Mouse (Mus musculus) small intestine, adult 2 months (tissue): ENCODE results near the gene Urod. TPM values are rescaled to one million over a fixed set of nuclear protein-coding genes. Genes with fewer than 3 reads are reported as not detected.

Experiments used
- H3K27ac ChIP-seq: fragments of 200-500 bp; 2 replicates; pipeline ENCODE4 v1.5.1; 2012; ENCODE audit warnings: low read depth, low read length, control low read depth, inconsistent platforms; ENCODE audit not compliant: insufficient read depth
- H3K27me3 ChIP-seq: fragments of 200-500 bp; 2 replicates; pipeline ENCODE4 v1.6.1; 2012; ENCODE audit warnings: mild to moderate bottlenecking, moderate library complexity, low read length, inconsistent platforms; ENCODE audit not compliant: control insufficient read depth, insufficient read depth
- H3K36me3 ChIP-seq: fragments of 200-500 bp; 2 replicates; pipeline ENCODE4 v1.6.1; 2012; ENCODE audit warnings: mild to moderate bottlenecking, low read length, control low read depth, inconsistent platforms; ENCODE audit not compliant: control insufficient read depth, insufficient read depth
- H3K4me1 ChIP-seq: fragments of 200-500 bp; 2 replicates; pipeline ENCODE4 v1.6.1; 2012; ENCODE audit warnings: low read length, inconsistent platforms, mixed read lengths; ENCODE audit not compliant: control insufficient read depth, insufficient read depth, insufficient read length
- H3K4me3 ChIP-seq: fragments of 200-500 bp; 2 replicates; pipeline ENCODE4 v1.5.1; 2012; ENCODE audit warnings: low read depth, mild to moderate bottlenecking, control low read depth, inconsistent platforms, low read length, moderate library complexity
- CTCF ChIP-seq: fragments of 200-500 bp; IDR thresholded peaks from 2 replicates; pipeline ENCODE4 v1.5.1; 2012; ENCODE audit warnings: low read depth, mild to moderate bottlenecking, control low read depth, inconsistent platforms, low read length, moderate library complexity, mixed read lengths; ENCODE audit not compliant: insufficient replicate concordance, insufficient read length; ENCODE audit errors: extremely low read depth
- POLR2A ChIP-seq: fragments of 200-500 bp; IDR thresholded peaks from 2 replicates; pipeline ENCODE4 v1.6.1; 2012; ENCODE audit warnings: low read depth, mild to moderate bottlenecking, control low read depth, inconsistent platforms, low read length, moderate library complexity
- WGBS: fragments of 180-500 bp; shearing (Covaris S2); methylation state at CpG from one replicate; pipeline ENCODE4 v1.1.7; 2018; 5-methylcytosine and 5-hydroxymethylcytosine counted together
- polyA plus RNA-seq: library from polyadenylated mRNA; depleted of rRNA; stranded (reverse); fragments of >200 nt; gene quantifications from 2 replicates; pipeline ENCODE4 v1.2.3, GENCODE M21; 2012

The Urod gene
- polyA plus RNA-seq, 1 experiment, result 35.5 TPM

GRCm38 (mm10) chr4:117005611-117006400 lies 11.6 kb upstream of the Urod start:
- Histone ChIP-seq H3K4me1 (no peaks in the 10 kb centered on the region), H3K36me3 (peaks cover 40% of the 10 kb centered on the region), H3K4me3 (no peak overlapping the region), H3K27me3 (no peaks in the 10 kb centered on the region; the same call in 1 of the 2 replicates), H3K27ac (no peak overlapping the region)
- TF ChIP-seq CTCF (no peak), POLR2A (no peak)
- WGBS, result 75% methylated on average over 7 of the region's 7 CpGs

DNA sequence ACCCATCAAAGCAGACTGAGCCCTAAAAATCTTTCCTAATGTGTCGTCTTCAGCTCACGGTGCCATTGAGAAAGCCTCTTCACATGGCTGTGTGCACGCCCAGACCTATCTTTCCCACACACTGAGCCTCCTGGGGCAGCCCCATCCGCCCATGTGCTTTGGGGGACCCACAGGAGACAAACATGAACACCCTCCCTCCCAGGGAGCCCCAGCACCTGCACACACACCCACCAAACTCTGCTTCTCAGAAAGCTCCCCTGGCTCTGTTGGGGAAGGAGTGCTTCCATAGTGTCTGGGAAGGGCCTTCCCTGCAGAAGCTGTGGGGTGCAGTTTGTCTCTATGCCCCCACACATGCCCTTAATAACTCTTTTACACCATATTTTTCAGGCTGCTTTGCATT lies 10.4 kb upstream of the Urod start:
- WGBS, result 89% methylated on average over 4 of the region's 4 CpGs
- no peak overlapping the region for H3K27ac ChIP-seq
- H3K4me1 ChIP-seq, result no peaks in the 10 kb centered on the region
- TF ChIP-seq CTCF (no peak), POLR2A (no peak)
- H3K4me3 ChIP-seq, result no peak overlapping the region
- H3K27me3 ChIP-seq, result no peaks in the 10 kb centered on the region
- peaks cover 51% of the 10 kb centered on the region for H3K36me3 ChIP-seq

- WGBS, result 68% methylated on average over 38 of the region's 38 CpGs
- Histone ChIP-seq H3K4me1 (no peaks in the 10 kb centered on the region), H3K27ac (no peak overlapping the region), H3K4me3 (no peak overlapping the region), H3K36me3 (peaks cover 63% of the 10 kb centered on the region), H3K27me3 (no peaks in the 10 kb centered on the region)
- TF ChIP-seq POLR2A (no peak), CTCF (peak; percentile 70; the same call in 1 of the 2 replicates)
Observed at GRCm38 (mm10) chr4:117002543-117003521, 8.6 kb upstream of the Urod start.

- no peak overlapping the region for H3K4me3 ChIP-seq
- no peaks in the 10 kb centered on the region for H3K27me3 ChIP-seq
- H3K36me3 ChIP-seq, result peaks cover 68% of the 10 kb centered on the region
- H3K4me1 ChIP-seq, result no peaks in the 10 kb centered on the region; the same call in 1 of the 2 replicates
- H3K27ac ChIP-seq, result no peak overlapping the region
- 95% methylated on average over 16 of the region's 16 CpGs for WGBS
- TF ChIP-seq CTCF (no peak), POLR2A (no peak)
Observed at GRCm38 (mm10) chr4:117001957-117002356, 7.7 kb upstream of the Urod start.

DNA sequence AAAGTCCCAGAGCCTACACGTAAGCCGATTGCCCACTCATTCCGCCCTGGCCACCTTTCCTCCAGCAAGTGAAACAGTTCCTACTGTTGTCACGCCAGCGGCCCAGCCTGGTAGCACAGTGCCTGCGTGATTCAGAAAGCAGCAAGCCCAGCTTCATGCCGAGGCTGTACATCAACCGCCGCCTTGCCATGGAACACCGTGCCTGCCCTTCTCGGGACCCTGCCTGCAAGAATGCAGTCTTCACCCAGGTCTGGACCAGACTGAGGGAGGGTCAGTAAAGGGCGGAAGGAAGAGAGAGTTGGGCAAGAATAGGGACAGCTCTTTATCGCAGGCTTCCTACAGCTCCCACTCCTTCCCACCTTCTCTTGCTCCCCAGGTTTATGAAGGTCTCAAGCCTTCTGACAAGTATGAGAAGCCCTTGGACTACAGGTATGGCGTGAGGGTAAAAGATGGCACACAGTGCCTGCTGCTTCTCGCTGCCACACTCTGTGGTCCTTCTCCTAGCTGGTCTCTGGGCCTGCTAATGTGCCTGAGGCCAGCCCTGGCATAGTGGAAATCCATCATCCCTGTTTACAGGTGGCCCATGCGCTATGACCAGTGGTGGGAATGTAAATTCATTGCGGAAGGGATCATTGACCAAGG lies 5.4 kb upstream of the Urod start:
- H3K36me3 ChIP-seq, result peaks cover 69% of the 10 kb centered on the region
- peaks cover 7% of the 10 kb centered on the region; the same call in 1 of the 2 replicates for H3K4me1 ChIP-seq
- no peak overlapping the region for H3K27ac ChIP-seq
- no peaks in the 10 kb centered on the region for H3K27me3 ChIP-seq
- TF ChIP-seq POLR2A (no peak), CTCF (no peak)
- WGBS, result 96% methylated on average over 17 of the region's 17 CpGs
- no peak overlapping the region for H3K4me3 ChIP-seq

DNA sequence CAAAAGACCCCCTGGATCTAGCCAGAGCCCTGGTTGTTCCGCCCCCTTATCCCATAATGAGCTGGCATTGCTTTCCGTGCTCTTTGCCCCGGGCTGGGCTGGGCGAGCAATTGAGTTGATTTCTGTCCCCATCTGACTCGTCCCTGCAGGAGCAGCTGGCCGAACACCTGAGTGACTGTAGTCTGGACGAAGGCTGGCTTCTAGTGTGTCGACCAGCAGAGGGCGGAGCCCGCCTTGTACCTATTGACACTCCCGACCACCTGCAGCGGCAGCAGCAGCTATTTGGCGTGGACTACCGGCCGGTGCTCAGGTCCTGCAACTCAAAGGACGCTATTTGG lies 1.6 kb upstream of the Urod start:
- Histone ChIP-seq H3K4me3 (peak overlapping the region; percentile 91), H3K36me3 (peaks cover 33% of the 10 kb centered on the region), H3K27ac (peak overlapping the region; percentile 96), H3K4me1 (peaks cover 12% of the 10 kb centered on the region), H3K27me3 (no peaks in the 10 kb centered on the region)
- TF ChIP-seq CTCF (peak; percentile 68), POLR2A (peak; percentile 22; the same call in 1 of the 2 replicates)
- 1% methylated on average over 16 of the region's 16 CpGs for WGBS

GRCm38 (mm10) chr4:116995131-116995797 lies 1.1 kb upstream of the Urod start, which contains the start of gene Hectd3:
Hectd3 (plus strand) TSS chr4:116995317.
- peaks cover 12% of the 10 kb centered on the region for H3K4me1 ChIP-seq

More at GRCm38 (mm10) chr4:116995131-116995797, 1.1 kb upstream of the Urod start, which contains the start of gene Hectd3:
- no peak for TF ChIP-seq CTCF
- peak; percentile 56; the same call in 1 of the 2 replicates for TF ChIP-seq POLR2A
- peak within 1 kb of the TSS; percentile 96 for H3K27ac ChIP-seq
- H3K36me3 ChIP-seq, result peaks cover 30% of the 10 kb centered on the region
- no peaks in the 10 kb centered on the region for H3K27me3 ChIP-seq
- peak within 1 kb of the TSS; percentile 91 for H3K4me3 ChIP-seq
- WGBS, result under 1% methylated on average over 58 of the region's 58 CpGs
